Mouse (Mus musculus): ENCODE results near the gene Ing3. TPM values are rescaled to one million over a fixed set of nuclear protein-coding genes. Genes with fewer than 3 reads are reported as not detected.
A peak's percentile ranks its signal among the peaks of the same experiment; 100 is the strongest.

Gene Ing3
- 15.5 and 16.1 TPM in 2 replicates for polyA plus RNA-seq (2012; rRNA removed)

DNA sequence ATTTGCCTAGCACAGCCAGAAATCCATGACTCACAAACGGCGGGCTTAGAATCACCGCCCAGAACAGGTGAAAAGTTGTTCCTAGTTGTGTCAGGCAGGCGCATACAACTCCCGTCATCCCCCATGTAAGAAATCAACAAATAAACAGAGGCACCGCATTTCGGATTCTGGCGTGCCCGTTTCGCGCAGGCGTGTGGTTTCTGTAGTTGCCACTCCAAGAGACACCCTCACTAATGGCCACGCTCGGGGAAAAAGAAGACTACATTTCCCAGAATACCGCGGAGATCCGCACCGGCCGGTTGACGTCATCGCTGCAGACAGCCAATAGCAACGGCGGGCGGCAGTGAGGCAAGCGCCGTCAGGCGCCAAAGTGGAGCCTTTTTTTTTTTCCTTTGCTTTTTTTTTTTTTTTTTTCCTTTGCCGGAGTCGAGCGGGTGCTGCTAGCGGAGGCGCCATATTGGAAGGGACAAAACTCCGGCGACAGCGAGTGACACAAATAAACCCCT is at the start of gene Ing3:
TSS of gene Ing3 (plus strand) at position 346 of the 506 bp plus-strand sequence.
- DNase-seq (ENCODE audit: low spot score): peak; percentile 83

DNA sequence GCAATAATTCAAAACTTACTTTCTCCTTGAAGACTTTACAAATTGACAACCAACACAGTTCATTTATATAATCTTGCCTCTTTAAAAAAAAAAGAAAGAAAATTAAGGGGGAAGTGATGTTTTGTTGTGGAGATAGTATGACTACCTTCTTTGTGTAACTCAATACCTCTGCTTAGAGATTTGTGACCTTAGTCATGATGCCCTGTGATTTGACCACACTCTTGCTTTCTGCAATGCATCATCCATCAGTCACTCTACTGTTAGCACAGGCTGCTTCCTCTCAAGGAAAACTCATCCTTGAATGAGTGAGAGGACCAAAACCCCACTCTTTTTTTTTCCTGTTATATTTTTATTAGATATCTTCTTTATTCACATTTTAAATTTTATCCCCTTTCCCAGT is 39.7 kb upstream of the Ing3 start:
- DNase-seq (ENCODE audit: low spot score): no peak

DNA sequence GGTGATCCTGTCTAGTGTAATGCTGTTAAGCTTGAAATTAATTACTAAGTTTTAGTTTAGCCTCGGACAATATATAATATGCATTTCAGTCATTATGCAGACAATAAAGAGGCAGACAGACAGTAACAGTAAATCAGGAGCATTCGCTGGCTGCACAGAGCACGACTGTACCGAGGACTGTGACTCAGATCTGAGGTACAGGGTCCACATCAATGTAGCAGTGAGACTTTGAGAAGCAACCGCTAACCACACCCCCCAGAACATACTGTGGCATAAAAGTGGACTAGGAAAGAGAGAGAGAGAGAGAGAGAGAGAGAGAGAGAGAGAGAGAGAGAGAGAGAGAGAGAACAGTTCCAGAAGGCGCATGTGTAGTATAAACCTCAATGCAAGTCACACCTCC is 38.6 kb upstream of the Ing3 start:
- DNase-seq (ENCODE audit: low spot score): no peak

- no peak for DNase-seq (ENCODE audit: low spot score)
Measured at GRCm38 (mm10) chr6:21916591-21916990, 32.8 kb upstream of the Ing3 start.

DNA sequence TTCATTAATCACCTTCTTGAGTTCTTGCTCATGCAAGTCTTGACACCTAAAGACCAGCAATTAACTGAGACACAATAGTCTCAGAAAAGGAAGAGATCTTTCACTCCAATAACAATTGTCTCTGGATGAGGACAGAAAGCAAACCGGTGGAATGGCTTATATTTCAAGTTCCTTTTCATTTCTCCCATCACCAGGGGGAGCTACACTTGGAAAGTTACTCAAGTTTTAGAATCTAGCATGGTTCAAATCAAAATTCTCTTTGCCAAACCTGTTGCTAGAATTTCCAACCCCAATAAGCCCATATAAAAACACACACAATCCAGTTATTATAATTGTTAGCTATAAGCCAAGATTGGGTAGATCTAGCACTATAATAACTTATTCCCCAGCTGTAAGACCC is 25.2 kb upstream of the Ing3 start:
- no peak for DNase-seq (ENCODE audit: low spot score)

GRCm38 (mm10) chr6:21937981-21938635 is 11.3 kb upstream of the Ing3 start:
- no peak for DNase-seq (ENCODE audit: low spot score)

DNA sequence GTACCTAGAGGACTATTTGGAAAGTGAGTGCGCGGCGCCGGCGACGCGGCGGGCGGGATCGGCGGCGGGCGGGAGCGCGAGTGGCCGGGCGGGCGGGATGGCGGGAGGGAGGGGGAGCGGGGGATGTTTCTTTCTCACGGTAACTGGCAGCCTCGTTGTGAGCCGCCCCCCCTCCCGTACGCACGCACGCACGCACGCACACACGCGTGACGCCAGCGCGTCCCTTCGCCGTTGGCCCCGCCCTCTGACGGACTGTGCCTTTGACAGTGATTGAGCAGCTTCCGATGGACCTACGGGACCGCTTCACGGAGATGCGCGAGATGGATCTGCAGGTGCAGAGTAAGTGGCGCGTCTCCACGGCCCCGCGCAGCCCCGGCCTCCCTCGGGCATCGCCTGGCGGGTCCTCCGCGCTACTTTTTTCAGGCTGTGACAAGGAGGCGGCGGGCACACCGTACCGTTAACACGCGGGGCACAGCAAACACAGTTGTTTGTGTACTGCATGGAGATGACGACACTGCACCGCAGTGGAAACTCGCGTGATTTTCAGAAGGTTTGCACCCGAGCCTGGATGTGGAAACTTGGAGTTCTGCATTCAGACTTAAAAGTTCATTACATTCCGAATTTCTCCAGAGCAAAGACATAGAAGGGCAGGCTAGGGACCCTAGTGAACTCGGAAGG is 539 bp downstream of the Ing3 start:
- DNase-seq (ENCODE audit: low spot score): peak; percentile 86

DNA sequence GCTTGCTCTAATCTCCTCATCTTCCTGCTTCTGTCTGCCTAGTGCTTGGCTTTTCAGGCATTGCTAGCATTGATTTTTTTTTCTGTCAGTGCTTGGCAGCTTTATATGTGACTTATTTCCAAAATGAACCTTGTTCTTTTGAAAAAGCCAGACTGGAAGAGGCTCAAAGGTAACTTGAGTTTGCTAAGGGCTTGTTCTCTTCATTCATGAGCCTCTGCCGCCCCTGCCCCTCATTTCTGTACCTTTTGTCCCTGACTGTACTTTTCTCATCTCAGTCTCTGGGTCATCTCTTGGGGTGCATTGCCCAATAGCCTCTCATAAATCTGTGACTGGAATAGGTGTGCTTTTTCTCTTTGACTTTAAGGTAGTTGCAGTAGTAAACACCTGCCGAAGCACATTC is 1.3 kb downstream of the Ing3 start:
- DNase-seq (ENCODE audit: low spot score): no peak

DNA sequence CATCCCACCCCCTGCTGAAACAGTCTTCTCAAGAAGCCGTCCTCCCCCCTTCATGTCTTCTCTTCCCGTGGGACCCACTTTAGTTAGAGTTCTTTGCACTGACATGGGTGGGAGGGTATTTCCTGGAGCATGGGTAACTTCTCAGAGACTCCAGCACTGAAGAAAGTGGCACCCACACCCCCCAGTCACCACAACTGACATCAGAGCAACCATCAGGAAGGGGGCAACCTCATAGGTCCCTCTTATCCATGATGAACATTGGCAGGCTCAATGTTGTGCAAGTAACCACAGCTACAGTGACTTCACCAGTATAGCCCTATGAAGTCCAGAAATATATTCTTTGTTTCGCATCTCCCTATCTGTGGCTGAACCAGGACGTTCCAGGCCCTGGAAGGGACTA is 6.1 kb downstream of the Ing3 start:
- DNase-seq (ENCODE audit: low spot score): no peak

- DNase-seq (ENCODE audit: low spot score): no peak
Measured at GRCm38 (mm10) chr6:21958922-21959321, 9.6 kb downstream of the Ing3 start.

DNA sequence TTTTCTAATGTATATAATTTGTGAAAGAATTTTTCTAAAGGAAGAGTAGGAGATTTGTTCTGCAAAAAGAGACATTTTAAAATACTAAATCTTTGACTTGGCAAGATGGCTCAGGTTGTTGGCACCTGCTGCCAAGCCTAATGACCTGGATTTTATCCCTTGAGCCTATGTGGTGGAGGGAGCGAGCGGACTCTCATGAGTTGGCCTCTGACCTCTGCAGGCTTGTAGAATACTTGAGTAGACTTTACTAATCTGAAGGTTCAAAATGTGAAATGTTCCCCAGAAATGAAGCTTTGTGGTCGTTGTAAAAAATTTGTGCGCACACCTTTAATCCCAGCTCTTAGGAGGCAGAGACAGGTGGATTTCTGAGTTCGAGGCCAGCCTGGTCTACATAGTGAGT is 10.5 kb downstream of the Ing3 start:
- DNase-seq (ENCODE audit: low spot score): no peak

- no peak for DNase-seq (ENCODE audit: low spot score)
Measured at GRCm38 (mm10) chr6:21977532-21977931, 28.2 kb downstream of the Ing3 start.

DNA sequence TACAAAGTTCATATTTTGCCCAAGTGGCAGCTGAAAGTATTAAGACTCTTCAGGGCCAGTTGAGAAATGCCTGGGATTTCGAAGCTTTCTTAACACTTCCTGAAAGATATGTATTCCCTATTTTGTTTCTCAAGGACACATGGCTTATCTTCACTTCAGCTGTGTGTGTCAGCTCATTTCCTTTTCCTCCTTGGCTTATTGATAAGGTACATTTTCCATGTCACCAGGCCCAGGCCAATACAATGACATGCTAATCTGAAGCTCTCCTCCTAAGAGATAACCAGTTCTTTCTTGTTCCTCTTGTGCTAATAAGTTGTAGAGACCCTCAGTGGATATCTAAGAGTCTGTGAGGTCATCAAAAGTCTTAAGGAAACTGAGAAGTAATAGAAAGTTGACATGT is 31.7 kb downstream of the Ing3 start:
- no peak for DNase-seq (ENCODE audit: low spot score)

DNA sequence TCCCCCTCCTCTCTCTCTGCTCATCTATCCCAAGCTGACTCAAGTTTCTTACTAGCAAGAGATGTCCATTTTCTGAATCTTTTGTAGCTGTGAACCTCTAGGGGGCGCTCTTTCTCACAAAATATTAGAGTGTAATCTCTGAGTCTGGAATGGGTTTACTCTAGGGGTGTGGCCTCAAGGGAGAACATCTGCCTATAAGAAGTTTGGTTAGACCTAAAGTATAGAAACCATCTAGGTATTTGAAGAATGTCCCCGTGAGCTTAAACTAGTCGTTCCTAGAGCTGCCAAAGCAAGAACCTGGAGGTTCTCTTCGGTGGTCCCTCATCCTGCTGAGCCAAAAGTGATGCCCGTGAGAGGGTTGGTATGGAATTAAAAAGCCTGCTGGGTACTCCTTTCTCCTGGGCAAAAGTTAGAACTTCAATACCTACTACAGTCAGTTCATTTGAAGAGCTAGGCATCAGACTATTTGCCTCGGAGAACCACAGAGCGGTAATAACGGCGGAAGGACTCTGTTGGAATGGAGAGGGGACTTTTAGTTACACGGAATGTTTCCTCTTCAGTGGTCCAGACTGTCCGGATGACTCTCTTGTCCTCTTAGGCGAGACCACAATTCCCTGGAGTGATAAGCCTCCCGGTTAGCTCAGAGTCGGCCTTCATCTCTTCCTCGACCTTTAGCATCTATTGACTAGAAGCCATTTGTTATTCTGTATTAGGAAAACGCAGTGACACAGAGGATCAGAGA is 35.8 kb downstream of the Ing3 start:
- DNase-seq (ENCODE audit: low spot score): no peak

DNA sequence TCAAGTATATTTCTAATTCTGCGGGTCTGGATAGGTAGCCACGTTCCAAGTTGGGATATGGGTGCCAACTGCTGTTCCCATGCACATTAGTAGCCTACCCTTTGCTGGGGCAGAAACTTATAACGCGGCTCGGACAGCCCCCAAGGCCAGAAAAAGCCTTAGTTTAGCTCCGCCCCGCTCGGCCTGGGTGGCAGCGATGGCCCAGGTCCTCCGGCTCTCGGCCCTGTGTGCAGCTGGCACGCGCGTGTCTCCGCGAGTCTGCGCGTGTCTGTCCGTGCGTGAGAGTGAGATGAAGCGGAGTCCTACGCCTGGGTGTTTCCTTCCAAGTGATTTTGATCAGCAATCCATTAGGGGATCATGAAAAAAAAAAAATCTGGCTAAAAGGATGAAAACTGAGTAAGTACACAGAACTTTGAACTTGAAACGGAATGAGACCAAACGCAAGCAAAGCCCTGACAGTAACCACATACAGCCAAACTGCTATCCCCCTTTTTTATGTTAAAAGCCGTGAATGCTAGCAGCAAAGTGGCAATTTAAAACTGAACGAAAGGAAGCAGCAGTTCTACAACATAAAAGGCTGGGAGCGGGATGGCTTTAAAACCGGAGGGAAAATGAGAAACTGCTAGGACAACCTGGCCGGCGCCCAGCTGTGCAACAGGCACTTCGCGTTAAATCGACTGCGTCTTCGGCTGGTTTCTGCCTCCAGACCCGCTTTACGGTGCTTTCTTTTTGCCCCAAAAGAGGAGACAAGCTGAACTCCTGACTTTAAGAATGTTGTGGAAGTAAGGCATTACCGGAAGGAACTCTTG is 36.6 kb downstream of the Ing3 start, which contains the start of gene Cped1:
TSS of gene Cped1 (plus strand) at position 185 of the 809 bp plus-strand sequence.
- DNase-seq (ENCODE audit: low spot score): peak; percentile 33

- no peak for DNase-seq (ENCODE audit: low spot score)
Measured at GRCm38 (mm10) chr6:21986660-21987331, 37.4 kb downstream of the Ing3 start.

GRCm38 (mm10) chr6:21987554-21987953 is 38.2 kb downstream of the Ing3 start:
- no peak for DNase-seq (ENCODE audit: low spot score)

GRCm38 (mm10) chr6:21988296-21988695 is 38.9 kb downstream of the Ing3 start:
- DNase-seq (ENCODE audit: low spot score): no peak

GRCm38 (mm10) chr6:21989081-21989480 is 39.7 kb downstream of the Ing3 start:
- DNase-seq (ENCODE audit: low spot score): no peak

GRCm38 (mm10) chr6:21990181-21991135 is 41.1 kb downstream of the Ing3 start:
- no peak for DNase-seq (ENCODE audit: low spot score)
